Mouse (Mus musculus) liver, embryonic 16.5 days (tissue): ENCODE data around the gene Rps3. TPM values are rescaled to one million over a fixed set of nuclear protein-coding genes. Genes with fewer than 3 reads are reported as not detected.

Source experiments
- ATAC-seq: fragments of 200-750 bp; cut with Nextera tagmentation; 2 replicates; pipeline ENCODE4 v1.8.0; 2017; ENCODE audit warnings: low read depth, mild to moderate bottlenecking, moderate number of reproducible peaks, moderate library complexity
- H3K27ac ChIP-seq: fragments of 300-500 bp; sonication (generic); 2 replicates; pipeline ENCODE4 v1.5.1; 2014; ENCODE audit warnings: mild to moderate bottlenecking, low read length
- H3K27me3 ChIP-seq: fragments of 300-500 bp; sonication (generic); 2 replicates; pipeline ENCODE4 v1.6.1; 2014; ENCODE audit warnings: low read depth, low read length, mixed read lengths; ENCODE audit not compliant: control insufficient read depth, insufficient read depth
- H3K36me3 ChIP-seq: fragments of 300-500 bp; sonication (generic); 2 replicates; pipeline ENCODE4 v1.6.1; 2014; ENCODE audit warnings: mild to moderate bottlenecking; ENCODE audit not compliant: control insufficient read depth, insufficient read depth
- H3K4me1 ChIP-seq: fragments of 300-500 bp; sonication (generic); 2 replicates; pipeline ENCODE4 v1.6.1; 2014; ENCODE audit warnings: low read depth, low read length, mixed read lengths; ENCODE audit not compliant: control insufficient read depth
- H3K4me2 ChIP-seq: fragments of 300-500 bp; sonication (generic); 2 replicates; pipeline ENCODE4 v1.6.1; 2014; ENCODE audit warnings: low read depth, low read length, mixed read lengths
- H3K4me3 ChIP-seq: fragments of 300-500 bp; sonication (generic); 2 replicates; pipeline ENCODE4 v1.5.1; 2014; ENCODE audit warnings: low read depth, mild to moderate bottlenecking, low read length
- H3K9ac ChIP-seq: fragments of 300-500 bp; sonication (generic); 2 replicates; pipeline ENCODE4 v1.6.1; 2014; ENCODE audit warnings: low read depth, low read length
- H3K9me3 ChIP-seq: fragments of 300-500 bp; sonication (generic); replicated peaks from 2 replicates; pipeline ENCODE4 v1.6.1; 2016; ENCODE audit warnings: low read length; ENCODE audit not compliant: control insufficient read depth
- WGBS: fragments of 180-500 bp; shearing (Covaris S2); extraction: QIAGEN DNeasy Blood & Tissue Kit; methylation state at CpG from one replicate; pipeline ENCODE4 v1.1.7; 2014; ENCODE audit not compliant: insufficient replicate concordance; 5-methylcytosine and 5-hydroxymethylcytosine counted together
- polyA plus RNA-seq: library from polyadenylated mRNA; unstranded; fragments of >200 nt; fragmentation: Nextera tagmentation; extraction: Ambion mirVana; gene quantifications from 2 replicates; pipeline ENCODE4 v1.2.1, GENCODE M21; 2015

The Rps3 gene
- polyA plus RNA-seq, 1 experiment from 2014 or later: 400 TPM

GRCm38 (mm10) chr7:99427987-99428386 lies 55.6 kb downstream of the Rps3 start:
- no peak for ATAC-seq
- WGBS: 75% methylated on average over 3 of the region's 3 CpGs
- Histone ChIP-seq H3K27ac (no peak overlapping the region), H3K9ac (no peak overlapping the region), H3K36me3 (no peaks in the 10 kb centered on the region), H3K4me2 (no peak overlapping the region), H3K4me1 (no peaks in the 10 kb centered on the region; the same call in 1 of the 2 replicates), H3K27me3 (no peaks in the 10 kb centered on the region), H3K4me3 (no peak overlapping the region), H3K9me3 (no peaks in the 10 kb centered on the region)

Other genes with a start within 250 kb of the Rps3 start
- 23.8 and 24.9 TPM in 2 replicates for gene Mogat2, start 245.1 kb downstream of the Rps3 start, polyA plus RNA-seq
- gene Map6, start 216.3 kb downstream of the Rps3 start, polyA plus RNA-seq: 0.07 TPM in 1 of 2 replicates, not detected in the other
- gene Serpinh1, start 130.5 kb downstream of the Rps3 start, polyA plus RNA-seq: 68.7 and 72.1 TPM in 2 replicates
- gene Gdpd5, start 102.3 kb downstream of the Rps3 start, polyA plus RNA-seq: 1.5 and 2.1 TPM in 2 replicates
- gene Klhl35, start 17.7 kb downstream of the Rps3 start, polyA plus RNA-seq: 0.15 TPM in 1 of 2 replicates, not detected in the other
- 92.8 and 95.7 TPM in 2 replicates for gene Arrb1, start 51.7 kb upstream of the Rps3 start, polyA plus RNA-seq
- 0.39 and 0.47 TPM in 2 replicates for gene Tpbgl, start 143.4 kb upstream of the Rps3 start, polyA plus RNA-seq
- 0.53 and 0.58 TPM in 2 replicates for gene Slco2b1, start 227.6 kb upstream of the Rps3 start, polyA plus RNA-seq
- not detected in 2 replicates for gene Olfr520, start 246.5 kb upstream of the Rps3 start, polyA plus RNA-seq